Mouse (Mus musculus) frontal cortex, postnatal 36 days (tissue): ENCODE results near the gene Psma5.
A peak's percentile ranks its signal among the peaks of the same experiment; 100 is the strongest.

Source experiments
- DNase-seq, 2 experiments: peaks; one replicate each; pipeline ENCODE4 v3.0.0; 2022; ENCODE audit warnings: low spot score in 2 of 2

Gene Psma5

GRCm38 (mm10) chr3:108282401-108283240, 25.9 kb downstream of the Psma5 start:
- DNase-seq: peak in 1 of 2 experiments; percentile 42

GRCm38 (mm10) chr3:108283241-108283561, 26.5 kb downstream of the Psma5 start:
- DNase-seq: no peak

GRCm38 (mm10) chr3:108283781-108284601, 27.3 kb downstream of the Psma5 start, which contains the start of gene Sort1:
Gene Sort1, plus strand, starts transcription at chr3:108284082.
- peak; percentile 88 to 93 for DNase-seq

GRCm38 (mm10) chr3:108285078-108285711, 28.5 kb downstream of the Psma5 start:
- no peak for DNase-seq

GRCm38 (mm10) chr3:108286671-108287439, 30.1 kb downstream of the Psma5 start:
- DNase-seq: no peak

GRCm38 (mm10) chr3:108287811-108288805, 31.4 kb downstream of the Psma5 start:
- DNase-seq: peak in 1 of 2 experiments; percentile 46

- DNase-seq: no peak
Measured at GRCm38 (mm10) chr3:108289311-108290130, 32.8 kb downstream of the Psma5 start.

- DNase-seq: peak in 1 of 2 experiments; percentile 17
Measured at GRCm38 (mm10) chr3:108291036-108291799, 34.5 kb downstream of the Psma5 start.

GRCm38 (mm10) chr3:108294398-108294797, 37.7 kb downstream of the Psma5 start:
- peak in 1 of 2 experiments; percentile 18 for DNase-seq

GRCm38 (mm10) chr3:108295379-108296219, 38.9 kb downstream of the Psma5 start:
- DNase-seq: peak; percentile 61 to 71

- peak in 1 of 2 experiments; percentile 66 for DNase-seq
Measured at GRCm38 (mm10) chr3:108296220-108297049, 39.7 kb downstream of the Psma5 start.

GRCm38 (mm10) chr3:108297050-108297419, 40.3 kb downstream of the Psma5 start:
- no peak for DNase-seq

GRCm38 (mm10) chr3:108297603-108298553, 41.2 kb downstream of the Psma5 start:
- no peak for DNase-seq

GRCm38 (mm10) chr3:108300455-108301030, 43.8 kb downstream of the Psma5 start:
- DNase-seq: no peak

- no peak for DNase-seq
Measured at GRCm38 (mm10) chr3:108303683-108304082, 47.0 kb downstream of the Psma5 start.
